Mouse (Mus musculus) cerebellum, adult 18-20 months (tissue): ENCODE measurements around the gene Bicra.

Experiments used
- DNase-seq, 2 experiments: peaks; one replicate each; pipeline ENCODE4 v3.0.0; 2021

Gene Bicra

GRCm38 (mm10) chr7:16013722-16014275 lies 33.9 kb downstream of the Bicra start:
- DNase-seq: peak; percentile 29 to 30

GRCm38 (mm10) chr7:16012576-16013263 lies 35.0 kb downstream of the Bicra start:
- peak; percentile 34 to 35 for DNase-seq

GRCm38 (mm10) chr7:16011418-16012085 lies 36.2 kb downstream of the Bicra start:
- peak in 1 of 2 experiments; percentile 32 for DNase-seq

- DNase-seq: no peak
These were observed 37.1 kb downstream of the Bicra start for GRCm38 (mm10) chr7:16010649-16011048.

GRCm38 (mm10) chr7:16009636-16010035 lies 38.1 kb downstream of the Bicra start:
- no peak for DNase-seq

- no peak for DNase-seq
These were observed 42.7 kb downstream of the Bicra start for GRCm38 (mm10) chr7:16005020-16005419.

GRCm38 (mm10) chr7:16004177-16004856 lies 43.4 kb downstream of the Bicra start:
- no peak for DNase-seq

GRCm38 (mm10) chr7:16003032-16003431 lies 44.7 kb downstream of the Bicra start:
- DNase-seq: no peak

GRCm38 (mm10) chr7:16002171-16002570 lies 45.5 kb downstream of the Bicra start:
- no peak for DNase-seq

- no peak for DNase-seq
These were observed 46.0 kb downstream of the Bicra start for GRCm38 (mm10) chr7:16001691-16002090.

GRCm38 (mm10) chr7:15993789-15994188 lies 53.9 kb downstream of the Bicra start:
- DNase-seq: no peak

- no peak for DNase-seq
These were observed 54.6 kb downstream of the Bicra start for GRCm38 (mm10) chr7:15993152-15993551.

GRCm38 (mm10) chr7:15991764-15992163 lies 56.0 kb downstream of the Bicra start:
- DNase-seq: no peak

- DNase-seq: no peak
These were observed 59.9 kb downstream of the Bicra start for GRCm38 (mm10) chr7:15987661-15988356.

- DNase-seq: peak; percentile 50 to 56
These were observed 64.9 kb downstream of the Bicra start for GRCm38 (mm10) chr7:15982729-15983407.

GRCm38 (mm10) chr7:15981538-15981937 lies 66.2 kb downstream of the Bicra start:
- no peak for DNase-seq

- DNase-seq: no peak
These were observed 67.5 kb downstream of the Bicra start for GRCm38 (mm10) chr7:15980246-15980645.

- peak; percentile 69 to 78 for DNase-seq
These were observed 71.8 kb downstream of the Bicra start for GRCm38 (mm10) chr7:15975904-15976303.

- no peak for DNase-seq
These were observed 72.3 kb downstream of the Bicra start for GRCm38 (mm10) chr7:15975451-15975850.

- DNase-seq: peak; percentile 61 to 78
These were observed 73.0 kb downstream of the Bicra start for GRCm38 (mm10) chr7:15974712-15975111.

GRCm38 (mm10) chr7:15972247-15972646 lies 75.5 kb downstream of the Bicra start:
- no peak for DNase-seq

- DNase-seq: no peak
These were observed 78.0 kb downstream of the Bicra start for GRCm38 (mm10) chr7:15969674-15970073.
